Mouse (Mus musculus) forebrain, postnatal 0 days (tissue): ENCODE measurements around the gene Phospho1. TPM values are rescaled to one million over a fixed set of nuclear protein-coding genes. Genes with fewer than 3 reads are reported as not detected.

Source experiments
- ATAC-seq: fragments of 200-750 bp; cut with Nextera tagmentation; 2 replicates; pipeline ENCODE4 v1.8.0; 2017; ENCODE audit warnings: mild to moderate bottlenecking, moderate library complexity
- DNase-seq: peaks from one replicate; pipeline ENCODE4 v3.0.0-alpha.2; 2015
- H3K27ac ChIP-seq: fragments of 300-500 bp; sonication (generic); 2 replicates; pipeline ENCODE4 v1.5.1; 2014; ENCODE audit warnings: low read depth, mild to moderate bottlenecking, antibody characterized with exemption, low read length, moderate library complexity, mixed read lengths
- H3K27me3 ChIP-seq: fragments of 300-500 bp; sonication (generic); 2 replicates; pipeline ENCODE4 v1.6.1; 2014; ENCODE audit warnings: mild to moderate bottlenecking, low read length, mixed read lengths; ENCODE audit not compliant: insufficient read depth
- H3K36me3 ChIP-seq: fragments of 300-500 bp; sonication (generic); 2 replicates; pipeline ENCODE4 v1.6.1; 2014; ENCODE audit warnings: mild to moderate bottlenecking, moderate library complexity; ENCODE audit not compliant: insufficient read depth
- H3K4me1 ChIP-seq: fragments of 300-500 bp; sonication (generic); 2 replicates; pipeline ENCODE4 v1.6.1; 2014; ENCODE audit warnings: antibody characterized with exemption; ENCODE audit not compliant: insufficient read depth
- H3K4me2 ChIP-seq: fragments of 300-500 bp; sonication (generic); 2 replicates; pipeline ENCODE4 v1.6.1; 2014; ENCODE audit warnings: low read depth, mild to moderate bottlenecking, moderate library complexity
- H3K4me3 ChIP-seq: fragments of 300-500 bp; sonication (generic); 2 replicates; pipeline ENCODE4 v1.5.1; 2014; ENCODE audit warnings: low read depth, low read length, mixed read lengths
- H3K9ac ChIP-seq: fragments of 300-500 bp; sonication (generic); 2 replicates; pipeline ENCODE4 v1.6.1; 2014; ENCODE audit warnings: mild to moderate bottlenecking
- H3K9me3 ChIP-seq: fragments of 300-500 bp; sonication (generic); 2 replicates; pipeline ENCODE4 v1.6.1; 2016; ENCODE audit warnings: low read length
- CTCF ChIP-seq: sonication (generic); IDR thresholded peaks from 2 replicates; pipeline ENCODE4 v1.5.1; 2016; ENCODE audit warnings: antibody characterized with exemption, control low read depth, low read depth
- WGBS: fragments of 180-500 bp; shearing (Covaris S2); extraction: QIAGEN DNeasy Blood & Tissue Kit; methylation state at CpG from one replicate; pipeline ENCODE4 v1.1.7; 2014; 5-methylcytosine and 5-hydroxymethylcytosine counted together
- polyA plus RNA-seq: library from polyadenylated mRNA; unstranded; fragments of >200 nt; fragmentation: Nextera tagmentation; extraction: Ambion mirVana; gene quantifications from 2 replicates; pipeline ENCODE4 v1.2.1, GENCODE M21; 2015
- total RNA-seq: library from RNA; depleted of rRNA; stranded (reverse); fragments of >200 nt; gene quantifications from 2 replicates; pipeline ENCODE4 v1.2.3, GENCODE M21; 2014

Phospho1 gene
- total and polyA plus RNA-seq, 2 experiments from 2014 or later: 0.90 TPM; not detected in 1

- Histone ChIP-seq H3K4me3 (no peak overlapping the region), H3K4me1 (no peaks in the 10 kb centered on the region), H3K9me3 (no peaks in the 10 kb centered on the region), H3K27me3 (no peaks in the 10 kb centered on the region; the same call in 1 of the 2 replicates), H3K36me3 (no peaks in the 10 kb centered on the region), H3K27ac (no peak overlapping the region), H3K9ac (no peak overlapping the region), H3K4me2 (no peak overlapping the region)
- no peak for TF ChIP-seq CTCF
- 76% methylated on average over 5 of the region's 5 CpGs for WGBS
- DNase-seq: no peak
- no peak for ATAC-seq
Observed at GRCm38 (mm10) chr11:95795582-95795981, 28.7 kb upstream of the Phospho1 start.

- no peak for ATAC-seq
Observed at GRCm38 (mm10) chr11:95805010-95805409, 19.3 kb upstream of the Phospho1 start.

DNA sequence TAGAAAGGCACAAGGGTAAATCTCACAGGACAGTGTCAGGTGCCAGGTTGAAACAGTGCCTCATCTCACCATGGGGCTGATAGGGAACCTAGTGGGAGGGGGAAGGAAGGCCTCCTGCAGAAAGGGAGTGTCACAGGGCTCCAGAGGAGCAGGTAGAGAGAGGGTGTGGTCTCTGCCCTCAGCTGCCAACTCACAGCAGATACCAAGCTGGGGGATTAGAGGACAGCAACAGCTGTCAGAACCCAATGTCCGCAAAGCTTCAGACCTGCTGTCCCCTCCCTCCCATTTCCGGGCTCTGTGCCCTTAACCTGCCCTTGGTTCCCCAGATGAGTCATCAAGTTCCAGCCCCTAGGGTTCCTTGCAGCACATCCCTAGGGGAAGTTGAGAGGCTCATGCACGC is 18.8 kb upstream of the Phospho1 start:
- ATAC-seq (no peak), DNase-seq (no peak)
- H3K27me3 ChIP-seq: no peaks in the 10 kb centered on the region
- H3K4me2 ChIP-seq: no peak overlapping the region
- H3K9me3 ChIP-seq: no peaks in the 10 kb centered on the region
- WGBS: 59% methylated on average over 3 of the region's 3 CpGs
- no peaks in the 10 kb centered on the region for H3K4me1 ChIP-seq
- no peaks in the 10 kb centered on the region for H3K36me3 ChIP-seq
- no peak overlapping the region for H3K4me3 ChIP-seq
- H3K27ac ChIP-seq: no peak overlapping the region
- H3K9ac ChIP-seq: no peak overlapping the region
- TF ChIP-seq CTCF: no peak

More at GRCm38 (mm10) chr11:95805010-95805409, 19.3 kb upstream of the Phospho1 start:
- H3K36me3 ChIP-seq: no peaks in the 10 kb centered on the region
- no peak for DNase-seq
- no peaks in the 10 kb centered on the region; the same call in 1 of the 2 replicates for H3K27me3 ChIP-seq
- 81% methylated on average over 5 of the region's 5 CpGs for WGBS
- no peaks in the 10 kb centered on the region for H3K9me3 ChIP-seq
- no peak overlapping the region for H3K4me3 ChIP-seq
- H3K27ac ChIP-seq: no peak overlapping the region
- H3K9ac ChIP-seq: no peak overlapping the region
- H3K4me1 ChIP-seq: no peaks in the 10 kb centered on the region
- H3K4me2 ChIP-seq: no peak overlapping the region
- TF ChIP-seq CTCF: no peak

GRCm38 (mm10) chr11:95807884-95808283 is 16.4 kb upstream of the Phospho1 start:
- DNase-seq (no peak), ATAC-seq (no peak)
- no peak overlapping the region for H3K27ac ChIP-seq
- no peaks in the 10 kb centered on the region for H3K9me3 ChIP-seq
- 91% methylated on average over 5 of the region's 5 CpGs for WGBS
- H3K4me3 ChIP-seq: no peak overlapping the region
- no peak for TF ChIP-seq CTCF
- H3K4me2 ChIP-seq: no peak overlapping the region
- no peak overlapping the region for H3K9ac ChIP-seq
- H3K27me3 ChIP-seq: no peaks in the 10 kb centered on the region
- no peaks in the 10 kb centered on the region for H3K36me3 ChIP-seq
- H3K4me1 ChIP-seq: no peaks in the 10 kb centered on the region

GRCm38 (mm10) chr11:95808448-95809011 is 15.8 kb upstream of the Phospho1 start:
- TF ChIP-seq CTCF: no peak

GRCm38 (mm10) chr11:95809603-95810002 is 14.7 kb upstream of the Phospho1 start:
- no peak overlapping the region for H3K27ac ChIP-seq
- H3K4me3 ChIP-seq: no peak overlapping the region
- H3K27me3 ChIP-seq: no peaks in the 10 kb centered on the region
- H3K9me3 ChIP-seq: no peaks in the 10 kb centered on the region
- no peak overlapping the region for H3K9ac ChIP-seq
- 28% methylated on average over 5 of the region's 5 CpGs for WGBS
- H3K4me2 ChIP-seq: no peak overlapping the region
- H3K36me3 ChIP-seq: no peaks in the 10 kb centered on the region
- TF ChIP-seq CTCF: no peak
- ATAC-seq (no peak), DNase-seq (no peak)
- H3K4me1 ChIP-seq: no peaks in the 10 kb centered on the region

More at GRCm38 (mm10) chr11:95808448-95809011, 15.8 kb upstream of the Phospho1 start:
- Histone ChIP-seq H3K36me3 (no peaks in the 10 kb centered on the region), H3K4me3 (no peak overlapping the region), H3K27ac (no peak overlapping the region), H3K27me3 (no peaks in the 10 kb centered on the region), H3K9me3 (no peaks in the 10 kb centered on the region), H3K4me2 (no peak overlapping the region), H3K4me1 (no peaks in the 10 kb centered on the region), H3K9ac (no peak overlapping the region)
- DNase-seq (no peak), ATAC-seq (no peak)
- WGBS: 90% methylated on average over 5 of the region's 5 CpGs

DNA sequence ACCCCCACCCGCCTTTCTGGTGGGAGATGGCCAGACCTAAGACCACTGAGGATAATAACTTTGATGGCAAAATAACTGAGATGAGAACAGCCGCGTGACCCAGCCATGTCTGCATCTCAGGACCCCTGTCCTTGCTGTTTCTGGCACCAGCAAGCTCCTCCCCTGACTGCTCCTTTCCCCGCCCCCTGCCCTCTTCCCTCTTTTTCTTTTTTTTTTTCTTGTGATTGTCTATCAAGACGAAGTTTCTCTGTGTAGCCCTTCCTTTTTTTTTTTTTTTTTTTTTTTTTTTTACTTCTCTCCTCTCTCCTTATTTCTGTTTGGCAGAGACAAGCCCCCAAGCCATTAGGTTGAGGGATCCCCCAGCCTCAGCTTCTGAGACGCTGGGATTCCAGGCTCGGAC is 13.5 kb upstream of the Phospho1 start:
- no peaks in the 10 kb centered on the region for H3K9me3 ChIP-seq
- H3K9ac ChIP-seq: no peak overlapping the region
- no peak overlapping the region for H3K27ac ChIP-seq
- DNase-seq: no peak
- no peaks in the 10 kb centered on the region for H3K27me3 ChIP-seq
- H3K36me3 ChIP-seq: no peaks in the 10 kb centered on the region
- TF ChIP-seq CTCF: no peak
- WGBS: 70% methylated on average over 7 of the region's 7 CpGs
- H3K4me1 ChIP-seq: no peaks in the 10 kb centered on the region
- no peak for ATAC-seq
- H3K4me2 ChIP-seq: no peak overlapping the region
- no peak overlapping the region for H3K4me3 ChIP-seq
